Mouse (Mus musculus): ENCODE results near the gene Bbs1. TPM values are rescaled to one million over a fixed set of nuclear protein-coding genes. Genes with fewer than 3 reads are reported as not detected.
A peak's percentile ranks its signal among the peaks of the same experiment; 100 is the strongest.

The Bbs1 gene
- polyA plus RNA-seq, 1 experiment, result 2.2 TPM

DNA sequence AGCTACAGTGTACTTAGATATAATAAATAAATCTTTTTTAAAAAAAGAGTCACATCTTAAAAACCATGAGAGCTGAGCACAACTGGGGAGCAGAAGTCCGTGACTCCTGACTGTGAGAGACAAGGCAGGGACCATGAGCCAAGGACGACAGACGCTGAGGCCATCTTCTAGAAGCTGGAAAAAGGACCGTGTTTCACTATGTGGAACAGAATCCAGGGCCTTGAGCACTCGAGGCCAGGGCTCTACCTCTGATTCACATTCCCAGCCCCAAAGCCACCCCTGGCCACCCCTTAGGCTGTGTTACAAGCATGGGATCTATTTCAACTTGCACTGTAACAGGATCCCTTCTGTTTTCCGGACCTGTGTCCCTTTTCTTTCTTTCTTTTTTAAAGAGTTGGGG lies 13.2 kb upstream of the Bbs1 start:
- H3K79me3 ChIP-seq (ENCODE audit: low read depth), result peaks cover 2% of the 10 kb centered on the region
- peaks cover 76% of the 10 kb centered on the region for H3K36me3 ChIP-seq (ENCODE audit: control insufficient read depth, insufficient read depth)
- no peak overlapping the region for H3K4me3 ChIP-seq (ENCODE audit: insufficient read depth, poor library complexity, severe bottlenecking)
- no peaks in the 10 kb centered on the region for H3K27me3 ChIP-seq (ENCODE audit: control insufficient read depth, insufficient read depth, insufficient read length)
- H3K79me2 ChIP-seq (ENCODE audit: control insufficient read depth, insufficient read depth), result no peaks in the 10 kb centered on the region
- TF ChIP-seq MYOD1 (IDR thresholded peaks at IDR 0.05; ENCODE audit: control insufficient read depth, insufficient read length, low read depth) (no peak), CEBPB (IDR thresholded peaks at IDR 0.05; ENCODE audit: low read depth) (no peak), USF1 (IDR thresholded peaks at IDR 0.05; ENCODE audit: low read depth) (no peak), MYOG (IDR thresholded peaks at IDR 0.05; ENCODE audit: control insufficient read depth, extremely low read depth, insufficient read length) (no peak), MAX (IDR thresholded peaks at IDR 0.05) (no peak), CTCF (IDR thresholded peaks at IDR 0.05; ENCODE audit: control insufficient read depth, insufficient read depth, insufficient read length) (no peak), FOSL1 (IDR thresholded peaks at IDR 0.05; ENCODE audit: insufficient read depth, low read length, poor library complexity, severe bottlenecking) (no peak)
- no peak overlapping the region for H3ac ChIP-seq (ENCODE audit: control insufficient read depth, insufficient read length, low read depth)

DNA sequence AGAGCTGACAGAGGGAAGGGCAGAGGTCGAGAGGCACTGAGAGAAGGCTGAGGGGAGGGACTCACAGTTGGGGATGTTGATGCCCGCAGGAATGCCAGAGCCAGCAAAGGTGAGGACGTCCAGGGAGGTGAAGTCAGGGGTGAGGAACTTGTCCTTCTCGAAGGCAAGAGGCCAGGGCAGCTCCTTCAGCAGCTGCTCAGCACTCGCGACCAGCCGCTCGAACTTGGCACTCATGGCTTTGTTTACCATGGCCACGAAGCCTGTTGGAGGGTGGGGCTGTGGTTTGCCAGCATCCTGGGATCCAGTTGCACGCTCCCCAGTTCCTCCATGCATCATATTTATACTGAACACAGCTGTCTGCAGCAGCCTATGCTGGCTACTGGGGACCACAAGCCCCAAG lies 10.4 kb upstream of the Bbs1 start:
- Histone ChIP-seq H3ac (ENCODE audit: control insufficient read depth, insufficient read length, low read depth) (no peak overlapping the region), H3K27me3 (ENCODE audit: control insufficient read depth, insufficient read depth, insufficient read length) (no peaks in the 10 kb centered on the region), H3K79me3 (ENCODE audit: low read depth) (no peaks in the 10 kb centered on the region), H3K79me2 (ENCODE audit: control insufficient read depth, insufficient read depth) (no peaks in the 10 kb centered on the region), H3K4me3 (ENCODE audit: insufficient read depth, poor library complexity, severe bottlenecking) (no peak overlapping the region), H3K36me3 (ENCODE audit: control insufficient read depth, insufficient read depth) (peaks cover 79% of the 10 kb centered on the region)
- TF ChIP-seq CTCF (IDR thresholded peaks at IDR 0.05; ENCODE audit: control insufficient read depth, insufficient read depth, insufficient read length) (no peak), MYOG (IDR thresholded peaks at IDR 0.05; ENCODE audit: control insufficient read depth, extremely low read depth, insufficient read length) (no peak), CEBPB (IDR thresholded peaks at IDR 0.05; ENCODE audit: low read depth) (no peak), FOSL1 (IDR thresholded peaks at IDR 0.05; ENCODE audit: insufficient read depth, low read length, poor library complexity, severe bottlenecking) (no peak), USF1 (IDR thresholded peaks at IDR 0.05; ENCODE audit: low read depth) (no peak)

DNA sequence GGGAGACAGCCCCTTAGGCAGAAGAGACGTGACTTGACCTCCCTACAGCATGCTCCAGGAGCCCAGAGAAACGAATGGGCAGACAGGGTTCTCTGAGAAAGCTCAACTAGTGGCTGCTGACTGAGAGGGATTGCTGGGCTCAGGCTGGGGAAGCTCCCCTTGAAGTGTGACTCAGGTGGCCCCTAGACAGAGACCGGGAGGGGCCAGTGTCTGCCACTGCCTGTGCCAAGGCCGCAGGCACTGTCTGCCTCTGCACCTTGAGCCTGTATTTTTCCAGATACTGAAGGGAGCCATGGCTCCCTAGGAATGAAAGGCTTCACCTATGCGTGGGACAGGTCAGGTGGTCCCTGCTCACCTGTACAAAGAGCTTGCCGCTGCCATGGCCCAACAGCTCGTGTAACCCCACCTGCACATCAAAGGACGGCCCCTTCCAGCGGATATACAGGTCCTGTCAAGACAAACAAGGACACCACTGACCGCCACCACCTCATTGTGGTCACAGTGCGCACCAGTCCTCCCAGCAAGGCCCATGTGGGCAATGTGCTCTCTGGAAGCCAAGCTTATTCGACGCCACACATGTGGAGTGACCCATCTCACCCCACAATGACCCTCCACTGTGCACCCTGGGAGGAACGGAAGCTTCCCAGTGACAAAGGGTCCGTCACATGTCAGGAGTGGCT lies 9.6 kb upstream of the Bbs1 start:
- TF ChIP-seq FOSL1 (IDR thresholded peaks at IDR 0.05; ENCODE audit: insufficient read depth, low read length, poor library complexity, severe bottlenecking), result no peak
- no peak for TF ChIP-seq CEBPB (IDR thresholded peaks at IDR 0.05; ENCODE audit: low read depth)
- TF ChIP-seq MAX (IDR thresholded peaks at IDR 0.05), result no peak
- TF ChIP-seq CTCF (IDR thresholded peaks at IDR 0.05; ENCODE audit: control insufficient read depth, insufficient read depth, insufficient read length), result no peak
- TF ChIP-seq MYOD1 (IDR thresholded peaks at IDR 0.05; ENCODE audit: control insufficient read depth, insufficient read length, low read depth), result no peak
- no peak for TF ChIP-seq MYOG (IDR thresholded peaks at IDR 0.05; ENCODE audit: control insufficient read depth, extremely low read depth, insufficient read length)
- Histone ChIP-seq H3K79me3 (ENCODE audit: low read depth) (no peaks in the 10 kb centered on the region), H3K27me3 (ENCODE audit: control insufficient read depth, insufficient read depth, insufficient read length) (no peaks in the 10 kb centered on the region), H3K36me3 (ENCODE audit: control insufficient read depth, insufficient read depth) (peaks cover 84% of the 10 kb centered on the region), H3K79me2 (ENCODE audit: control insufficient read depth, insufficient read depth) (no peaks in the 10 kb centered on the region), H3ac (ENCODE audit: control insufficient read depth, insufficient read length, low read depth) (no peak overlapping the region), H3K4me3 (ENCODE audit: insufficient read depth, poor library complexity, severe bottlenecking) (no peak overlapping the region)

DNA sequence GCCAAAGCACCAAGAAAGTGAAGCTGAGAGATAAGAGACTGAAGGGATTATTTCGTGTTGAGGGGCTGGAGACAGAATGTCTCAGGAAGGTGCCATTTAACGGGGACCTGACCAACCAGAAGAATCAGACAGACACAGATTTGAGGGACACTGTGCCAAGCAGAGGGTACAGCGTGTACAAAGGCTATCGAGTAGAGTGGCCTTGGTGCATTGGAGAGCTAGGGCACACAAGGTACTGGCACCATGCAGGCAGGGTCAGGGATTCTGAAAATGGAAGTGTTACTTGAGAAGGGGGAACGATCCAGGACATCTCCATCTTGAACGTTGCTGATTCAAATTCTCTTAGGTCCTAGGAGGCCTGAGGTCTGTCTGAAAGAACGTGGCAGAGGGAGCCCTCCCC lies 2.9 kb upstream of the Bbs1 start:
- Histone ChIP-seq H3K36me3 (ENCODE audit: control insufficient read depth, insufficient read depth) (peaks cover 49% of the 10 kb centered on the region), H3K79me2 (ENCODE audit: control insufficient read depth, insufficient read depth) (no peaks in the 10 kb centered on the region), H3K79me3 (ENCODE audit: low read depth) (no peaks in the 10 kb centered on the region), H3K4me3 (ENCODE audit: insufficient read depth, poor library complexity, severe bottlenecking) (no peak overlapping the region), H3K27me3 (ENCODE audit: control insufficient read depth, insufficient read depth, insufficient read length) (no peaks in the 10 kb centered on the region), H3ac (ENCODE audit: control insufficient read depth, insufficient read length, low read depth) (no peak overlapping the region)
- no peak for TF ChIP-seq USF1 (IDR thresholded peaks at IDR 0.05; ENCODE audit: low read depth)
- no peak for TF ChIP-seq CEBPB (IDR thresholded peaks at IDR 0.05; ENCODE audit: low read depth)
- no peak for TF ChIP-seq FOSL1 (IDR thresholded peaks at IDR 0.05; ENCODE audit: insufficient read depth, low read length, poor library complexity, severe bottlenecking)
- TF ChIP-seq MAX (IDR thresholded peaks at IDR 0.05), result no peak
- no peak for TF ChIP-seq MYOD1 (IDR thresholded peaks at IDR 0.05; ENCODE audit: control insufficient read depth, insufficient read length, low read depth)
- TF ChIP-seq MYOG (IDR thresholded peaks at IDR 0.05; ENCODE audit: control insufficient read depth, extremely low read depth, insufficient read length), result no peak
- TF ChIP-seq CTCF (IDR thresholded peaks at IDR 0.05; ENCODE audit: control insufficient read depth, insufficient read depth, insufficient read length), result no peak

DNA sequence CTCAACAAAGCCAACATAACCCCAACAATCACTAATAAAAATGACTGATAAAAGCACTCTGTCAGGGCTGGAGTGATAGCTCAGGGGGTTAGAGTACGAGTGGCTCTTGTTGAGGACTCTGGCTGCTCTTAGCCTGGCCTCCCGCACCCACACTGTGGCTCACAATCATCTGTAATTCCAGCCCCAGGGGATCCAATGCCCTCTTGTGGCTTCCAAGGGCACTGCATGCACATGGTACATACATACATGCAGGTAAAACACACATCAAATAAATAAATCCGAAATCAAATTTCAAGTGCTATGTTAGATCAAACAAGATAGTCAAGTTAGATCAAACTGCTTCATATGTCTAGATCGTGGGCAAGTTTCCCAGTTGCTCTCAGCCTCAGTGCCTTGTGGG lies 1.7 kb upstream of the Bbs1 start:
- Histone ChIP-seq H3K4me3 (ENCODE audit: insufficient read depth, poor library complexity, severe bottlenecking) (no peak overlapping the region), H3K79me2 (ENCODE audit: control insufficient read depth, insufficient read depth) (no peaks in the 10 kb centered on the region), H3ac (ENCODE audit: control insufficient read depth, insufficient read length, low read depth) (no peak overlapping the region), H3K36me3 (ENCODE audit: control insufficient read depth, insufficient read depth) (peaks cover 38% of the 10 kb centered on the region), H3K27me3 (ENCODE audit: control insufficient read depth, insufficient read depth, insufficient read length) (no peaks in the 10 kb centered on the region), H3K79me3 (ENCODE audit: low read depth) (no peaks in the 10 kb centered on the region)
- TF ChIP-seq CTCF (IDR thresholded peaks at IDR 0.05; ENCODE audit: control insufficient read depth, insufficient read depth, insufficient read length), result peak; percentile 12
- no peak for TF ChIP-seq USF1 (IDR thresholded peaks at IDR 0.05; ENCODE audit: low read depth)

DNA sequence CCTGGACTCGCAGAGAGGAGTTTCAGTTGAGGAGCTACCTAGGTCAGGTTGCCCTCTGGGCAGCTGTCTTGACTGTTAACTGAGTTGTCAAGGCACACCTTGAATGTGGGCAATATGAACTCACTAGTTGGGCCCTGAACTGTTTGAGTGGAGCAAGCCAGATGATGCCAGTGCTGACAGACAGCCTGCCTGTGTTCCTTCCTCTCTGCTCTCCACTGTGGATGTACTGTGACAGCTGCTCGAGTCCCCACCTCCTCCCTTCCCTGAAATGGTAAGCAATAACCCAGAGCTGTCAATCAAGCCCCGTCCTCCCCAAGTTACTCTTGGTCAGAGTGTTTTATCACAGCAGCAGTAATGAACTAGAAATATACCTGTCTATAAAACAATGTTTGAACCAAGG lies 6.5 kb downstream of the Bbs1 start:
- H3K4me3 ChIP-seq (ENCODE audit: insufficient read depth, poor library complexity, severe bottlenecking), result no peak overlapping the region
- H3K27me3 ChIP-seq (ENCODE audit: control insufficient read depth, insufficient read depth, insufficient read length), result no peaks in the 10 kb centered on the region
- no peaks in the 10 kb centered on the region for H3K79me2 ChIP-seq (ENCODE audit: control insufficient read depth, insufficient read depth)
- no peaks in the 10 kb centered on the region for H3K79me3 ChIP-seq (ENCODE audit: low read depth)
- H3ac ChIP-seq (ENCODE audit: control insufficient read depth, insufficient read length, low read depth), result no peak overlapping the region
- H3K36me3 ChIP-seq (ENCODE audit: control insufficient read depth, insufficient read depth), result no peaks in the 10 kb centered on the region
- no peak for TF ChIP-seq MAX (IDR thresholded peaks at IDR 0.05)
- TF ChIP-seq USF1 (IDR thresholded peaks at IDR 0.05; ENCODE audit: low read depth), result no peak
- TF ChIP-seq MYOD1 (IDR thresholded peaks at IDR 0.05; ENCODE audit: control insufficient read depth, insufficient read length, low read depth), result no peak
- TF ChIP-seq FOSL1 (IDR thresholded peaks at IDR 0.05; ENCODE audit: insufficient read depth, low read length, poor library complexity, severe bottlenecking), result no peak
- TF ChIP-seq CEBPB (IDR thresholded peaks at IDR 0.05; ENCODE audit: low read depth), result no peak
- TF ChIP-seq MYOG (IDR thresholded peaks at IDR 0.05; ENCODE audit: control insufficient read depth, extremely low read depth, insufficient read length), result no peak
- no peak for TF ChIP-seq CTCF (IDR thresholded peaks at IDR 0.05; ENCODE audit: control insufficient read depth, insufficient read depth, insufficient read length)
